Mouse (Mus musculus) limb, embryonic 12.5 days (tissue): ENCODE data around the gene 5730522E02Rik. TPM values are rescaled to one million over a fixed set of nuclear protein-coding genes. Genes with fewer than 3 reads are reported as not detected.

Source experiments
- ATAC-seq: fragments of 200-750 bp; cut with Nextera tagmentation; 2 replicates; pipeline ENCODE4 v1.8.0; 2017; ENCODE audit warnings: low read depth, moderate TSS enrichment; ENCODE audit not compliant: insufficient number of reproducible peaks, insufficient read depth, low FRiP score, low TSS enrichment
- H3K27ac ChIP-seq: fragments of 300-500 bp; sonication (generic); 2 replicates; pipeline ENCODE4 v1.5.1; 2016; ENCODE audit warnings: mild to moderate bottlenecking, moderate library complexity
- H3K27me3 ChIP-seq: fragments of 300-500 bp; sonication (generic); 2 replicates; pipeline ENCODE4 v1.6.1; 2016; ENCODE audit warnings: mild to moderate bottlenecking, moderate library complexity
- H3K36me3 ChIP-seq: fragments of 300-500 bp; sonication (generic); 2 replicates; pipeline ENCODE4 v1.6.1; 2016; ENCODE audit warnings: mild to moderate bottlenecking, moderate library complexity
- H3K4me1 ChIP-seq: fragments of 300-500 bp; sonication (generic); replicated peaks from 2 replicates; pipeline ENCODE4 v1.6.1; 2016
- H3K4me2 ChIP-seq: fragments of 300-500 bp; sonication (generic); 2 replicates; pipeline ENCODE4 v1.6.1; 2016; ENCODE audit warnings: mild to moderate bottlenecking, moderate library complexity
- H3K4me3 ChIP-seq: fragments of 300-500 bp; sonication (generic); replicated peaks from 2 replicates; pipeline ENCODE4 v1.5.1; 2016; ENCODE audit warnings: mild to moderate bottlenecking
- H3K9ac ChIP-seq: fragments of 300-500 bp; sonication (generic); replicated peaks from 2 replicates; pipeline ENCODE4 v1.6.1; 2016; ENCODE audit warnings: mild to moderate bottlenecking, moderate library complexity
- H3K9me3 ChIP-seq: fragments of 300-500 bp; sonication (generic); 2 replicates; pipeline ENCODE4 v1.6.1; 2016; ENCODE audit warnings: mild to moderate bottlenecking, moderate library complexity
- WGBS: fragments of 180-500 bp; shearing (Covaris S2); methylation state at CpG from one replicate; pipeline ENCODE4 v1.1.7; 2016; 5-methylcytosine and 5-hydroxymethylcytosine counted together
- polyA plus RNA-seq: library from polyadenylated mRNA; unstranded; fragments of >200 nt; fragmentation: Nextera tagmentation; extraction: Ambion mirVana; gene quantifications from 2 replicates; pipeline ENCODE4 v1.2.1, GENCODE M21; 2016

Gene 5730522E02Rik
- polyA plus RNA-seq, 1 experiment from 2014 or later = 9.8 TPM

DNA sequence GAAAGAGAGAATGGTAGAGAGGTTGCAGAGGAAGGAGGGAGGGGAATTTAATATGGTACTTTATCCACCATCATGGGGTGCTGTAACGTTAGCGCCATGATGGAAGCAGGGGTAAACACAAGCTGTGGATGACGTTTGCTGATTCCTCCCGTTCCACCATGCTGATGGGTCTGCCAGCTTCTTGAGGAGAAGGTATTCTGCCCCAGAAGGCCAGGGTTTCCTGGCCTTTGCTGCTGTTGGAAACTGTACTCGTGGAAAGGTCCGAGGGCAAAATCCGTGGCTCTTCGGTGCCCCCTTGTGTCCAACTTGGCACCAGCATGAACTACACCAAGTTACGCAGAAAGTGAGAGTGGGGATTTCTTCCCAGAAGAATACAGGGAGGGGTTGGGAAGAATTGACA lies 347.9 kb downstream of the 5730522E02Rik start:
- H3K27ac ChIP-seq = no peak overlapping the region
- peaks cover 13% of the 10 kb centered on the region for H3K27me3 ChIP-seq
- no peaks in the 10 kb centered on the region for H3K36me3 ChIP-seq
- no peaks in the 10 kb centered on the region for H3K9me3 ChIP-seq
- WGBS = 7% methylated on average over 9 of the region's 9 CpGs
- ATAC-seq = no peak; the same call in 1 of the 2 replicates
- H3K4me2 ChIP-seq = no peak overlapping the region
- no peak overlapping the region for H3K9ac ChIP-seq
- H3K4me3 ChIP-seq = no peak overlapping the region
- no peaks in the 10 kb centered on the region for H3K4me1 ChIP-seq

DNA sequence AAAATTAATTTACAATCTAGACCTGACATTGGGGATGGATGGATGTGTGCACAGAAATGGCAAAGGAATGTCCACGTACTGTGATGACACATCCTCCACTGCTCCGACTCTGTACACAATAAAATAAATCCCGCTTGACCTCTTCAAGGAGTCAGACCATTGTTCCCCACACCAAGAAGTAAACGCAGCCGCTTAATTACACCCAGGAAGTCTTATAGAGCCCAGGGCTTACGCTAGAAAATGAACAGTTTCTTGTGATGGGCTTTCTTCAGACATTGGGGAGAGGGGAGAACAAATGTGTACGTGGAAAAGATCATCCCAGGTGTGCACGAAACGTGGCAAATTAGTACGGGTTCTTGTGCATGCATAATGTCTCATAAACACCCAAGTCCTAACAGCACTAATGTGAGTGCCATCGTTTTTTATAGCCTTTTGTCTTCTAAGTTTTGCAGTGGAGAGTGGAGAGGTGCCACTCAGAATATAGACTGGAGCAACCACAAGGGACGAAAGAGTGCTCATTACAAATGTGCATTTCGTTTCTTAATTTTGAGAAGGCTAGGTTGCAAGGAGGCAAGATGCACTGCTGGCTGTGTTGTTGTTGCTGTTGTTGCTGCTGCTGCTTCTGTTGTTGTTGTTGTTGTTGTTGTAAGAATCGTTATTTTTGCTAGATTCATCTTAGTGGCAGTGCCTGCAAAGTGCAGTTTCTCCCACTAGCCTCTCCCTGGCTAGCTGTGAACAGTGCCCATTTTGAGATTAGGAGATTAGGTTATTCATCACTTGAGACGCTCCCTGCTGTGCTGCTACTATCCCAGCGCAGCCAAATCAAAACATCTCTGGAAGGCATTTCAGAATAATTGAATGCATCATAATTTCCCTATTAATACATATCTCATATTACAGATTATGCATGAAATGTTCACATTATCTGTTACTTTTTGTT lies 353.7 kb downstream of the 5730522E02Rik start:
- Histone ChIP-seq H3K36me3 (no peaks in the 10 kb centered on the region), H3K9ac (no peak overlapping the region), H3K4me2 (no peak overlapping the region), H3K27me3 (peaks cover 5% of the 10 kb centered on the region; the same call in 1 of the 2 replicates), H3K27ac (no peak overlapping the region), H3K4me1 (peaks cover 17% of the 10 kb centered on the region), H3K4me3 (no peak overlapping the region), H3K9me3 (no peaks in the 10 kb centered on the region)
- no peak for ATAC-seq
- 57% methylated on average over 16 of the region's 16 CpGs for WGBS

DNA sequence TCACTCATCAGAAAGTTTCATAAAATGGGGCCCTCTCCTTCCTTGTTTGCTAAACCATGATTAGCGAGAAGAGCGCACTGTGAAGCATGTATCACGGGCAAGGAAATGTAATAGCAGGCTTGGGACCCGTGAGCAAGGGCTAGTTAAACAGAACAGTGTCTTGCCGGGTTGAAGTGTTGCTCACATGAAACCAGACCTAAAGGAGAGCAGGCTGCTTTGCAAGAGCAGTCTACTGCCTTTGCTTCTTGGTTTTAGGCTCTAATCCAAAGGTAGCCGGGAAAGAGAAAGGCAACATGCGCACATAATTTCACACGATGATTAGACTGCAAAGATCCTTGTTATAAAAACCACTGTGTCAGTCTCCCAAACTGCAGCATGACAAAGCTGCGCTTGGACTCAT lies 354.8 kb downstream of the 5730522E02Rik start:
- Histone ChIP-seq H3K9me3 (no peaks in the 10 kb centered on the region), H3K4me3 (no peak overlapping the region), H3K4me1 (peaks cover 17% of the 10 kb centered on the region), H3K27ac (no peak overlapping the region; the same call in 1 of the 2 replicates), H3K27me3 (peaks cover 5% of the 10 kb centered on the region; the same call in 1 of the 2 replicates), H3K9ac (no peak overlapping the region), H3K4me2 (peak overlapping the region; percentile 31; the same call in 1 of the 2 replicates), H3K36me3 (no peaks in the 10 kb centered on the region)
- no peak for ATAC-seq
- 58% methylated on average over 9 of the region's 9 CpGs for WGBS

DNA sequence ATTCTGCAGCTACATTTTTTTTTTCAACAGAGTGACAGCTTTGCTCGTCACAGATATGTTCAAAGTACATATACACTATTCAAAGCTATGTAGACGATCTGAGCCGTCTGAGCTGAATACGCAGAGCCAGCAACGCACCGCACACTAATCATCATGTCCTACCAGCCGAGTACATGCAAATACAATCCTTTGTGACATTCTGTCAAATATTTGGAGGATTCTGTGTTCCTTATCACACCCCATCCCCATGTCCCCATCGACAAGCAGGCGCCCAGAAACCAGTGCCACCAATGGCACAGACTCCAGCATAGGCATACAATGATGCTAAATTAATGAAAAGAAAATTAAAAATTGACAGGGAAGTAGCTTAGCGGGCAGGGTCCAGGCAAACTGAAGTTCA lies 356.3 kb downstream of the 5730522E02Rik start:
- H3K9me3 ChIP-seq = no peaks in the 10 kb centered on the region
- ATAC-seq = no peak
- H3K27ac ChIP-seq = no peak overlapping the region
- H3K4me3 ChIP-seq = no peak overlapping the region
- no peaks in the 10 kb centered on the region for H3K36me3 ChIP-seq
- peaks cover 19% of the 10 kb centered on the region for H3K4me1 ChIP-seq
- no peak overlapping the region for H3K9ac ChIP-seq
- WGBS = 84% methylated on average over 10 of the region's 10 CpGs
- H3K27me3 ChIP-seq = no peaks in the 10 kb centered on the region
- H3K4me2 ChIP-seq = no peak overlapping the region

DNA sequence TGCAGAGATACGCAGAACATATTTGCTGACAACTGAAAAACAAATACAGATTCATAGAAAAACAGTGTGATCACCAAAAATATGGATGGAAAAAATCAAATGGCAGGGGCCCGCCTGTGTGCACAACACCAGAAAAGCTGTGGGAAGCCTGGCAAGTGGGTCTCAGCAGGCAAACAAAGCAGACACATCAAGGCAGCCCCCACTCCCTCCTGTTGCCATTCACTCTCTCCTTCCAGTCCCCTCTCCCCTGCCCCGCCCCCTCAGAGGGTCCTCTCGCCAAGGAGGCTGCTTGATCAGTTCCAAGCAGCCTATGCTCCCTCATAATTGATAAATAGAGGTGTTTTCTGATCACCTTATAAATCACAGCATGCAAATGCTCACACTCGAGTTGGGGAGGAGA lies 357.5 kb downstream of the 5730522E02Rik start:
- Histone ChIP-seq H3K4me3 (no peak overlapping the region), H3K27me3 (no peaks in the 10 kb centered on the region), H3K4me1 (peaks cover 26% of the 10 kb centered on the region), H3K4me2 (no peak overlapping the region), H3K9me3 (no peaks in the 10 kb centered on the region), H3K36me3 (no peaks in the 10 kb centered on the region), H3K27ac (no peak overlapping the region), H3K9ac (no peak overlapping the region)
- ATAC-seq = no peak
- 41% methylated on average over 5 of the region's 5 CpGs for WGBS

DNA sequence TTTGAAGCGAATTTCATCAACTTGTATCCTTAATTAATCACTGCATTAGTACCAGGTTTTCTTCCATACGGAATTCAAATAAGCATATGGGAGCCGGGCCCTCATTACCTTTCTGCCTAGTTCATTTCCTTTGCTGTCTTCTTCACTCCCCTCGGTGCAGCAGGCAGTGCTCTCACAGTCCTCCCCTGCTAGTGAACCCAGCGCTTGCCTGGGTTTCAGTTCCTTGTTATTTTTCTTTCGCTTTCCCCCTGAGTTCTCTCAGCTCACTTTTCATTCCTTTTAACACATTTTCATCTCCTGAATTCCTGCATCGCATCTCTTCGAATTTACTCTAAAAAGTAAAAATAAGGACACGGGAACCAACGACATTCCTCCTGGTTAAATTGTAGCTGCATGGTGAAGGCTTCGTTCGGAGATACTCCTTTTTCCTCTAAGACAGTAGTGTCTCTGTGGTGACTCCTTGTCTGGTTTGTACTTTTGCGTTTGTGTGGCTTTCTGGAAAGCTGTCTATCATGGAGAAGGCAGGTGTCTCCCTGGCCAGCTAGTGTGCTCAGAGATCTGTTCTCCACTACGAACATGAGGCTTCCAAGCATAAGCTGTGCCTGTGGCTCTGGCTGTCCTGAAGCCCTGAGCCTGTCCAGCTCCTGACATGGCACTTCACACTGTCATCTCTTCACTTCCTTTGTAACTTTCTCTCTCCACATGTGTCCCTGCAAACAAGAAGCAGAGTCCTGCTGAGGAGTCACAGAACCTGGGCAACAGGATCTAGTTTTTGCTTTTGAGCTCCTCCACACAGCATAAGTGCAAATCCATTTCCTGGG lies 361.5 kb downstream of the 5730522E02Rik start:
- H3K9ac ChIP-seq = no peak overlapping the region
- 62% methylated on average over 14 of the region's 14 CpGs for whole genome bisulfite sequencing
- H3K4me2 ChIP-seq = no peak overlapping the region; the same call in 1 of the 2 replicates
- no peaks in the 10 kb centered on the region for H3K36me3 ChIP-seq
- no peak overlapping the region for H3K27ac ChIP-seq
- peaks cover 9% of the 10 kb centered on the region for H3K4me1 ChIP-seq
- no peaks in the 10 kb centered on the region for H3K9me3 ChIP-seq
- ATAC-seq = no peak
- no peaks in the 10 kb centered on the region for H3K27me3 ChIP-seq
- H3K4me3 ChIP-seq = no peak overlapping the region

DNA sequence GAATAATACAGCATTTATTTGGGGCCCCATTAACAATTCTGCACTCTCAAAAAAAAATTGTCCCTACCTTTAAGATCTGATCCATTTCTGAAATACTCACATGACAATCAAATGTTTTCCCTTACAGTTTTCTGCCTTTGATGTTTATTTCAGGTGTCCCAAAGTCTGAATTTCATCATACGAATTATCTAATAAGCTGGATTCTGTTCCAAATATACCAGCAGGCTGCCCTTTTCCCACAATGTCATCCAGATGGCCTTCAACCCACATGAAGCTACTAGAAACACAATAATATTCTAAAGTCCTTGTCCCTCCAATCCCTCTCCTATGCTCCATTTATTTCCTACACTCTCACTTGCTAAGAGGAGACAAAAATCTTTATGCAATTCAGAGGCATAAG lies 372.1 kb downstream of the 5730522E02Rik start:
- H3K4me1 ChIP-seq = no peaks in the 10 kb centered on the region
- no peaks in the 10 kb centered on the region for H3K36me3 ChIP-seq
- no peak overlapping the region for H3K9ac ChIP-seq
- 87% methylated on average over 1 of the region's 1 CpGs for WGBS
- ATAC-seq = no peak
- no peaks in the 10 kb centered on the region for H3K9me3 ChIP-seq
- no peaks in the 10 kb centered on the region for H3K27me3 ChIP-seq
- no peak overlapping the region for H3K4me2 ChIP-seq
- H3K4me3 ChIP-seq = no peak overlapping the region
- H3K27ac ChIP-seq = no peak overlapping the region

DNA sequence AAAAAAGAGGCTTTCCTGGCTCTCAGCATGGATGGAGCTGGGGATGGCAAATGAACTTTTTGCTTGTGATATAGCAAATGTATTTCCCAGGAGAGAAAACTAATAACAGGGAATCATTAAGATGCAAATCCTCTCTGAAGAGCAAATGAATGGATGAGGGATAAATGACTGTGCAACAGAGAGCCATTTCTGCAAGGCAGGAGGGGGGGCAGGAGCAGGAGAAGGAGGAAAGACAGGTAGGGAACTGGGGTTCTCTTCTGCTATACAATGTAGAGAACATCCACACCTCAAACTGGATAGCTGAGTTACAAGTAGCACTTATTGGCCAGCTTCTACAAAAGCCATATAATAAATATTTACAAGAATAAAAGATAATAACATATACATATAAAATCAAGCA lies 390.8 kb downstream of the 5730522E02Rik start:
- Histone ChIP-seq H3K9ac (no peak overlapping the region), H3K4me2 (no peak overlapping the region), H3K27ac (no peak overlapping the region), H3K9me3 (no peaks in the 10 kb centered on the region; the same call in 1 of the 2 replicates), H3K4me3 (no peak overlapping the region), H3K4me1 (no peaks in the 10 kb centered on the region), H3K27me3 (no peaks in the 10 kb centered on the region), H3K36me3 (no peaks in the 10 kb centered on the region)
- ATAC-seq = no peak

DNA sequence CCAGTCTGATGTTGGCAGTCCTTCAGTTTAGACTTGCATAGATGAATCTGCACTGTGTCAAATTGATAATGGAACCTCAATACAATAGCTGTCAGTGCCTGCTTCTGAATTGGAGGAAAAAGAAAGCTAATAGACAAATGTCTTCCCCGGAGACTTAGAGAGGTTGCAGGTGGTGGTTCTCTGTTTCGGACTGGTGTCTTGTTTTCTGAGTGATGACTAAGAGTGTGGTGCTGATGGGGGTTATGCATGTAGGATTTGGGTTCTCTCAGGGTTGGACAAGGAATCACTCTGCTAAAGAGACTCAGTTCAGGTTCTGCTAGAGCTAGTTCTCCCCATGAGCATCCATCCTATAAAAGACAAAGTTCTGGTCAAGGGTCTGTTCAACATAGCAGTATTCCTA lies 397.1 kb downstream of the 5730522E02Rik start:
- no peaks in the 10 kb centered on the region for H3K9me3 ChIP-seq
- H3K9ac ChIP-seq = no peak overlapping the region
- H3K4me3 ChIP-seq = no peak overlapping the region
- ATAC-seq = no peak
- no peak overlapping the region for H3K4me2 ChIP-seq
- WGBS = 89% methylated on average over 2 of the region's 2 CpGs
- H3K4me1 ChIP-seq = 0 out of 2 replicates have a peak, but pooled peaks cover 3% of the 10 kb centered on the region
- no peaks in the 10 kb centered on the region for H3K27me3 ChIP-seq
- H3K36me3 ChIP-seq = no peaks in the 10 kb centered on the region
- no peak overlapping the region for H3K27ac ChIP-seq

DNA sequence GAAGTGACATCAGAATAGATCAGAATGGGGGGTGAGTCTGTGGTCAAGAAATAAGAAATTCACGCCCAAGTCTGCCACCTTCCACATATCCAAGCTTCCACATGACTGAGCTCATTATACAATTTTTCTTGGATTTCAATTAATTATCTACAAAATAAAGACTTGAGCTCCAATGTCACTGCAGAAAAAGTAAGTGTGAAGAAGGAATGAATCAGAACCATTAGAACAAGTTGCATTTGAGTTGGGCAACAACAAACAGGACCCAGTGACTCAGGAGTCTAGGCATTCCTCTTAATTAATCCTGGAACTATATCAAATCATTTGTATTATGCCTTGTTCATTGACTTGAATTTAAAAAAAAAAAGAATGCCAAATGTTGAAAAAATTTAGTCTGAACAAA lies 422.9 kb downstream of the 5730522E02Rik start:
- no peak overlapping the region for H3K9ac ChIP-seq
- ATAC-seq = no peak
- H3K4me3 ChIP-seq = no peak overlapping the region
- H3K36me3 ChIP-seq = no peaks in the 10 kb centered on the region
- no peaks in the 10 kb centered on the region for H3K9me3 ChIP-seq
- H3K27ac ChIP-seq = no peak overlapping the region
- no peak overlapping the region for H3K4me2 ChIP-seq
- no peaks in the 10 kb centered on the region for H3K4me1 ChIP-seq
- H3K27me3 ChIP-seq = no peaks in the 10 kb centered on the region
- WGBS = 94% methylated on average over 1 of the region's 1 CpGs

DNA sequence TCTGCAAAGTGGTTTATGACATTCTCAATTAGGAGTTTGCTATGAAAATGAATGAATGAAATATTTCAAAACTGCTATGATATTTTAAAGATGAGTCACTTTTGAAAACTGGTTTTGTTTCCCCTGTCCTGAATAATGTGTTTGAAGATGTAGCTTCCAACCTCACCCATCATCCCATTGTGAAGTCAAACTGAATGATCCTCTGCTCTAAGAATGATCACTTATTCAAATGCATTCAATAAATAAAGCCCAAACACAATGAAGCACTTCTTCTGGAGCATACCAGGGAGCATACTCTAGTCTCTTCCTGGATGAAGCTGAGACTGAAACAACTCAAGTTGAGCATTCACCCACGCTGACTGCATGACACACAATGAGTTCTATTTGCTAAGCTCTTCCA lies 438.3 kb downstream of the 5730522E02Rik start:
- Histone ChIP-seq H3K36me3 (no peaks in the 10 kb centered on the region), H3K4me2 (no peak overlapping the region), H3K27ac (no peak overlapping the region), H3K4me1 (no peaks in the 10 kb centered on the region), H3K27me3 (no peaks in the 10 kb centered on the region), H3K9me3 (no peaks in the 10 kb centered on the region), H3K9ac (no peak overlapping the region), H3K4me3 (no peak overlapping the region)
- 84% methylated on average over 1 of the region's 1 CpGs for WGBS
- no peak for ATAC-seq
